Mouse (Mus musculus) v-Abl transformed pro-B cells (cell line): Measurements from ENCODE around the gene Igsf8.

ENCODE experiments used
- in situ Hi-C, 2 experiments: fragments of 400-800 bp; cut with MboI; formaldehyde crosslinking; loops; one replicate each; pipeline ENCODE4 v1.15.1; 2025; ENCODE audit not compliant: unreplicated experiment in 2 of 2

Gene Igsf8

GRCm38 (mm10) chr1:172317431-172317830, 56.0 kb downstream of the Igsf8 start:
- in situ Hi-C loops = no loop called here

GRCm38 (mm10) chr1:172317946-172318345, 56.5 kb downstream of the Igsf8 start:
- in situ Hi-C loops = no loop called here

- in situ Hi-C loops = no loop called here
These were observed 57.1 kb downstream of the Igsf8 start for GRCm38 (mm10) chr1:172318424-172319035.

- in situ Hi-C loops = no loop called here
These were observed 57.9 kb downstream of the Igsf8 start for GRCm38 (mm10) chr1:172319346-172319745.

GRCm38 (mm10) chr1:172319921-172320411, 58.5 kb downstream of the Igsf8 start:
- in situ Hi-C loops = loop anchor here in 1 of 2 experiments (5.0 kb wide), 1 partner anchor 203 kb away; no protein-coding TSS in a partner anchor

GRCm38 (mm10) chr1:172322725-172323124, 61.3 kb downstream of the Igsf8 start:
- in situ Hi-C loops = loop anchor here in 1 of 2 experiments (5.0 kb wide), 1 partner anchor 205 kb away; no protein-coding TSS in a partner anchor

- in situ Hi-C loops = loop anchor here in 1 of 2 experiments (5.0 kb wide), 1 partner anchor 206 kb away; no protein-coding TSS in a partner anchor
These were observed 61.9 kb downstream of the Igsf8 start for GRCm38 (mm10) chr1:172323298-172323697.

GRCm38 (mm10) chr1:172323801-172324359, 62.4 kb downstream of the Igsf8 start:
- in situ Hi-C loops = loop anchor here in 1 of 2 experiments (5.0 kb wide), 1 partner anchor 207 kb away; no protein-coding TSS in a partner anchor

GRCm38 (mm10) chr1:172324725-172325124, 63.3 kb downstream of the Igsf8 start:
- in situ Hi-C loops = loop anchor here in 1 of 2 experiments (5.0 to 25.0 kb wide), 2 partner anchors 207 to 512 kb away; no protein-coding TSS in a partner anchor

GRCm38 (mm10) chr1:172325680-172326535, 64.5 kb downstream of the Igsf8 start:
- in situ Hi-C loops = loop anchor here in 1 of 2 experiments (25.0 kb wide), 1 partner anchor 514 kb away; no protein-coding TSS in a partner anchor

GRCm38 (mm10) chr1:172326684-172327083, 65.2 kb downstream of the Igsf8 start:
- in situ Hi-C loops = loop anchor here in 1 of 2 experiments (25.0 kb wide), 1 partner anchor 514 kb away; no protein-coding TSS in a partner anchor

- in situ Hi-C loops = loop anchor here in 1 of 2 experiments (25.0 kb wide), 1 partner anchor 515 kb away; no protein-coding TSS in a partner anchor
These were observed 66.0 kb downstream of the Igsf8 start for GRCm38 (mm10) chr1:172327206-172328001.

- in situ Hi-C loops = loop anchor here in 1 of 2 experiments (25.0 kb wide), 1 partner anchor 516 kb away; no protein-coding TSS in a partner anchor
These were observed 66.6 kb downstream of the Igsf8 start for GRCm38 (mm10) chr1:172328041-172328440.

GRCm38 (mm10) chr1:172328461-172328860, 67.0 kb downstream of the Igsf8 start:
- in situ Hi-C loops = loop anchor here in 1 of 2 experiments (25.0 kb wide), 1 partner anchor 516 kb away; no protein-coding TSS in a partner anchor

- in situ Hi-C loops = loop anchor here in 1 of 2 experiments (25.0 kb wide), 1 partner anchor 517 kb away; no protein-coding TSS in a partner anchor
These were observed 67.7 kb downstream of the Igsf8 start, which contains the start of gene Kcnj9 for GRCm38 (mm10) chr1:172329131-172329530. Gene Kcnj9, minus strand, starts transcription at chr1:172329318.

GRCm38 (mm10) chr1:172329616-172330015, 68.2 kb downstream of the Igsf8 start:
- in situ Hi-C loops = loop anchor here in 1 of 2 experiments (25.0 kb wide), 1 partner anchor 517 kb away; no protein-coding TSS in a partner anchor

GRCm38 (mm10) chr1:172331422-172331947, 70.0 kb downstream of the Igsf8 start:
- in situ Hi-C loops = loop anchor here in 1 of 2 experiments (25.0 kb wide), 1 partner anchor 519 kb away; no protein-coding TSS in a partner anchor

- in situ Hi-C loops = loop anchor here in 1 of 2 experiments (25.0 kb wide), 1 partner anchor 521 kb away; no protein-coding TSS in a partner anchor
These were observed 71.5 kb downstream of the Igsf8 start for GRCm38 (mm10) chr1:172332925-172333324.

- in situ Hi-C loops = loop anchor here in 1 of 2 experiments (25.0 kb wide), 1 partner anchor 521 kb away; no protein-coding TSS in a partner anchor
These were observed 72.1 kb downstream of the Igsf8 start for GRCm38 (mm10) chr1:172333512-172333911.
